Mouse (Mus musculus) CH12.LX (cell line): ENCODE data around the gene Pbx1.

Experiments
- CHD2 ChIP-seq: IDR thresholded peaks from 2 replicates; pipeline ENCODE4 v1.6.1; 2011; ENCODE audit warnings: low read length, improper control_type of control experiment
- CTCF ChIP-seq, 2 experiments: IDR thresholded peaks in 1 of 2; conservative IDR thresholded peaks in 1 of 2; 2 replicates each; pipeline ENCODE4 v1.5.1; 2011 to 2012; ENCODE audit warnings: low read depth in 2 of 2, low read length in 2 of 2, improper control_type of control experiment in 1 of 2, inconsistent platforms in 1 of 2, mild to moderate bottlenecking in 1 of 2, moderate library complexity in 1 of 2
- EP300 ChIP-seq: IDR thresholded peaks from 2 replicates; pipeline ENCODE4 v1.6.1; 2011; ENCODE audit warnings: low read length, improper control_type of control experiment
- IRF4 ChIP-seq: IDR thresholded peaks from 2 replicates; pipeline ENCODE4 v1.6.1; 2014; ENCODE audit warnings: low read depth, mild to moderate bottlenecking, inconsistent platforms, low read length, improper control_type of control experiment
- KAT2A ChIP-seq: IDR thresholded peaks from 2 replicates; pipeline ENCODE4 v1.6.1; 2012; ENCODE audit warnings: low read length, improper control_type of control experiment, inconsistent platforms; ENCODE audit not compliant: insufficient replicate concordance
- MAFK ChIP-seq: IDR thresholded peaks from 2 replicates; pipeline ENCODE4 v1.6.1; 2011; ENCODE audit warnings: low read length, improper control_type of control experiment; ENCODE audit not compliant: insufficient replicate concordance
- MAX ChIP-seq: IDR thresholded peaks from 2 replicates; pipeline ENCODE4 v1.6.1; 2011; ENCODE audit warnings: low read length, improper control_type of control experiment
- MYC ChIP-seq: IDR thresholded peaks from 2 replicates; pipeline ENCODE4 v1.6.1; 2011; ENCODE audit warnings: low read depth, mild to moderate bottlenecking, improper control_type of control experiment, low read length
- POLR2A ChIP-seq: IDR thresholded peaks from 2 replicates; pipeline ENCODE4 v1.6.1; 2011; ENCODE audit warnings: low read depth, mild to moderate bottlenecking, improper control_type of control experiment, low read length

DNA sequence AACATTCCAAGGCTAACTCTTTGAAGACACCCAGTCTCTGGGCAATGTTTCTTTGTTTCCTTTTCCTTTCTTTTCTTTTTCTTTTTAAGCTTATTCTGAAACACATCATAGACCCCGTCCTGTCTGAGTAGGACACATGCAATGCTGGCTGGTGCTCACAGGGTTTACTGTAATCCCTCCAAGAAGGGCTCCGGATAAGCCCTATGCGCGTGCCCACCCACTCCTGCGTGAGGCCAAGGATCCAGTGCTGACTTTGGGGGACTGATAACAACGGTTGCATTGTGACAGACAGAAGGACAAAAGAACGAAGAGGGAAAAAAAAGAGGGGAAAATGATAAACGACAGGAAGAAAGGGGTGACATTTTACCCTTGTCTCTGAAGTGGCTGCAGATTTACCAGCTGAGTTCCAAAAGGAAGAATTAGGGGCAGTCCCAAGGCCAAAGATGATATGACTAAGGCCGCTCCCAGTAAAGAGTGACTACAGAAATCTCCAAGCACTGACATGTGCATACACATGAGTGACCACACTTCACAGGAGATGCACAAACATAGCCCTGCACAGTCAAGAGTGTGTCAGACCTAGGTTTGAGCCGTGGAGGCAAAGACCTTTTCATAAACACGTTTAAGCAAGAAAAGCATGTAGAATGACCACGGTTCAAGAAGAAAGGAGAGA lies 108.5 kb downstream of the Pbx1 start:
- no peak for TF ChIP-seq POLR2A
- TF ChIP-seq CHD2 = no peak
- TF ChIP-seq EP300 = no peak
- no peak for TF ChIP-seq CTCF (conservative IDR thresholded peaks at IDR 0.05 in 1 of 2, IDR thresholded peaks at IDR 0.05 in 1 of 2; ENCODE audit: low read depth in 2 of 2, low read length in 2 of 2)
- no peak for TF ChIP-seq MAX
- no peak for TF ChIP-seq MAFK
- no peak for TF ChIP-seq KAT2A
- no peak for TF ChIP-seq IRF4
- no peak for TF ChIP-seq MYC
